Mouse (Mus musculus) T-cell, adult 2 months (primary cell): ENCODE results near the gene Tfap4.
"Not testable (repeated sequence)": the region's sequence is repeated elsewhere in the genome, so short reads cannot be mapped to it uniquely, and the experiment has no call there.

Experiments used
- DNase-seq: peaks from one replicate; pipeline ENCODE4 v3.0.0; 2022; ENCODE audit warnings: low spot score

Gene Tfap4

GRCm38 (mm10) chr16:4592909-4593875, 33.5 kb upstream of the Tfap4 start:
- DNase-seq, result peak; percentile 30

- no peak for DNase-seq
These were observed 30.6 kb upstream of the Tfap4 start for GRCm38 (mm10) chr16:4590236-4590635.

GRCm38 (mm10) chr16:4587516-4588210, 28.0 kb upstream of the Tfap4 start:
- no peak for DNase-seq

GRCm38 (mm10) chr16:4586531-4587123, 27.0 kb upstream of the Tfap4 start:
- DNase-seq, result peak; percentile 91

DNA sequence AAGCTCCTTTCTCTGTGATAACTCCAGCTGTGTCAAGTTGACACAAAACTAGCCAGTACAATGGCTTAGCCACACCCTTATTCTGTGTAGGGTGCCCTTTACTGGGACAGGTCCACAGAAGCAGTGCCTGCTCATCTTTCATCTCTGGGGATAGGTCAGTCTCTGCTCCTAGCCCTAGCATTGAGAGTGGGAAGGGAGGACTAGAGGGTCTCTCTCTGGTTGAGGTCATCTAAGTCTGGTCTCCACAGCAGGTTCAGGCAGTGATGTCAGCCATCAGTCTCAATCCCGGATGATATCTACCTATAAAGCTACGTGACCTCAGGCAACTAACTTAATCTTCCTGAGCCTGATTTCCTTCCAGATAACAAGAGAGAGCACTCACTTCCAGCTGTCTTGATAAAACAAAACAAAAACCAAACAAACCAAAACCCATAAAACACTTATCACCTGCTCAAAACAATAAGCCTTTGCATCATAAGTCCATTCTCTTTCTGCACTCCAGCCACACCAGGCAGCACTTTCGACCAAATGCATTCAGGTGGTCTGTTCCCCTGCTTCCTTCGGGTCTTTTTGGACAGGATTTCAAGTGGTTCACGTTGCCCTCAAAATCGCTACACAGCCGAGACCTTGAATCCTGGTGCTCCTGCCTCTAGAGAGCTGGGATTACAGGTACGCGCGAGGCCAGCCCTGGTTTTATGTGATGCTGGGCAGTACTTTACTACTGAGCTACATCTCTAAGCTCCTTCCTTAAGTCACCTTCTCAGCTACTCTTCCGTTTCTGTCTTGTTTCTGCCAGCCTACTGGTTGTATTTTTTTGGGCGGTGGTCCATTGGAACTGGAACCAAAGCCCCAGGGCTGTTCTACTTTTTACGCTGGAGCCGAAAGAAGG, 26.2 kb upstream of the Tfap4 start:
- DNase-seq, result no peak

DNA sequence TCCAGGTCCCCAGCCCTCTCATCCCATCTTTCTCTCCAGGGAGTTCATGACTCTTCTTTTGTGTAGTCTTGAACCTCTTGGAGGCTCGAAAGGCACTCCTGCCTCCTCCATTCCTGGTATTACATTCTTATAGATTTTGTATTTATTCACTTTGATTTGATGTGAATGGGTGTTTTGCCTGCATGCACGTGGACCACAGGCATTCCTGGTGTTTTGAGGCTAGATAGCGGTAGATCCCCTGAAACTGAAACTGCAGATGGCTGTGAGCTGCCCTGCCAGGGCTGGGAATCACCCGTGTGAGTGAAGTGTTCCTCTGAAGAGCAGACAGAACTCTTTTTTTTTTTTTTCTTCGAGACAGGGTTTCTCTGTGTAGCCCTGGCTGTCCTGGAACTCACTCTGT, 24.8 kb upstream of the Tfap4 start:
- no peak for DNase-seq

DNA sequence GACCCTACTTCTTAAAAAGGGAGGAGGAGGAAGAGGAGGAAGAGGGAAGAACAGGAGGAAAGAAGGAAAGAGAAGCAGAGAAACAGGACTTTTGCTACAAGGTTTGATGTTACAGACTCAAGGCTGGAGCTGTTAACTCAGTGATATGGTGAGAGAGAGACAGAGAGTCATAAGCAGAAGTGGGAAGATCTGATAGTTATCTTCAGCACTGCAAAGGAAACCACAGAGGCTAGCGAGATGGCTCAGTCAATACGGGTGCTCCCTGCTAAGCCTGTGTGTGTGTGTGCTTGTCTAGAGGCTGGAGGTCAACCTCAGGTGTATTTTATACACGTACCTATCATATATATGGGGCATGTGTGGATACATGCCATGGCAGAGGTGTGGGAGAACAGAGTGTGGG, 24.2 kb upstream of the Tfap4 start:
- DNase-seq, result peak; percentile 28

- DNase-seq, result not testable (repeated sequence)
These were observed 21.5 kb upstream of the Tfap4 start for GRCm38 (mm10) chr16:4581179-4581578.

DNA sequence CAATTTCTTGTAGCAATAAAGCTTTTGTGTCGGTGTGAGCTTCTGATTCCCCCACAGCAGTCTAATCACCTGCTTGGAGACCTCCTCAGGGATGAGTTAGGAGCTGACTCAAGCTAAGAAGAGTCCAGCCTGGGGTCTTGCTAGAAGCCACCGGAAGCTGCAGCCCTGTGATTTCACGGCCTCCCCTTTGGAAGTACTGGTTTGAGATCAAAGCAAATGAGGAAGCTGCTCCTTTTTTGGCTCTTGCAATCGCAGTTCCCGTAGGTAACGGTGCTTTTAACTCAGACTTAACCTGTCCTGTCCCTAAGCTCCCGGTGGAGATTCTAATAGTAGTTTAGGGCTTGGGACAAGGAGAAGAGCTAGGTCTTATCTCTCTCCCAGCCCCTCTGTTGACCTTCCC, 19.0 kb upstream of the Tfap4 start:
- DNase-seq, result no peak

DNA sequence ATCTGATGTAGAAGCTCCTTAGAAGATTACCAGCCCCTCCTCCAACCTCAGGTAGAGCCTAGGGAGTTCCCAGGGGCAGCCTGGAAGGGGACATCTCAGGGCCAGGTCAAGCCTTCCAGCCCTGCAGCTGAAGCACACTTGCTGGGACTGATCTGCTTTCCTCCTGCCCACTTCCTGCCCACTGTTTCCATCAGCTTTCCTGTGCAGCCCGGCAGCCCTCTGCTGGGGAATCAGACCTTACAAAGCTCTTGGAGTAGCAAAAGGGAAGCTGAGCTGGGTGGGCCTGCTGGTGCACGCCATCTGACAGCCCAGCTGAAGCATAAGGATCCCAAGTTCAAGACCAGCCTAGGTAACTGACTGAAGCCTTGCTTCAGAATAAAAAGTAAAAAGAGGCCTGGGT, 17.2 kb upstream of the Tfap4 start:
- DNase-seq, result no peak

GRCm38 (mm10) chr16:4576038-4576437, 16.4 kb upstream of the Tfap4 start:
- DNase-seq, result no peak

GRCm38 (mm10) chr16:4570737-4571136, 11.1 kb upstream of the Tfap4 start:
- DNase-seq, result no peak

- DNase-seq, result peak; percentile 72
These were observed 8.3 kb upstream of the Tfap4 start for GRCm38 (mm10) chr16:4567912-4568311.

GRCm38 (mm10) chr16:4560145-4560952, 695 bp upstream of the Tfap4 start:
- DNase-seq, result peak; percentile 63

DNA sequence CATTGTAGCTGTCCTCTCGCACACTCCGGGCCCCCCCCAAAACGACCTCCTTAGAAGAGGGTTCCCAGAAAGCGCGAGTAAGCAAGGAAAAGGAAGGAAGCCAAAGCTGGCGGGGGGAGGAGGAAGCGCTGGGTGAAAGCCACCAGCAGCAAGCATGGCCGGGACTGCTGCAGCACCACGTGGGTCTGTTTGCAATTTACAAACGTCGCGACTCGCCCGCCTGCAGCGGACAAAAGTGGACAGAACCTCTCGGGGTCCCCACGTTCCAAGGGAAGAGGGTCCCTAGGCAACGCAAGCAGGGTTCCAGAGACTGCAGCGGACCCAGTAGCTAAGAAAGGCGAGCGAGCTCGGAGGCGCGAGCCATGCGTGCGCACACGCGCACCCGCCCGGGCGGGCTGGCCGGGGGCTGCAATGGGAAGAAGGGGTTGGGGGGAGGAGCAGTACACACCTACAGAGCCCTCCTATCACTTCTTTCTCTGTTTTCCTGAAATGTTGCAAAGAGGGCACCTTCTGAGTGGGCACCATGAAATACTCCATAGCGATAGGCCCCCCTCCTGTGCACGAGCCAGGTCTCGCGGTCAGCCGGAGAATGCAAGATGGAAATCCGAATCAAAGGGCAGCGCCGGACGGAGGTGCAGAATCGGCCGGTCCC, 548 bp downstream of the Tfap4 start:
- peak; percentile 57 for DNase-seq

- DNase-seq, result peak; percentile 90
These were observed 1.2 kb downstream of the Tfap4 start for GRCm38 (mm10) chr16:4558384-4558979.

DNA sequence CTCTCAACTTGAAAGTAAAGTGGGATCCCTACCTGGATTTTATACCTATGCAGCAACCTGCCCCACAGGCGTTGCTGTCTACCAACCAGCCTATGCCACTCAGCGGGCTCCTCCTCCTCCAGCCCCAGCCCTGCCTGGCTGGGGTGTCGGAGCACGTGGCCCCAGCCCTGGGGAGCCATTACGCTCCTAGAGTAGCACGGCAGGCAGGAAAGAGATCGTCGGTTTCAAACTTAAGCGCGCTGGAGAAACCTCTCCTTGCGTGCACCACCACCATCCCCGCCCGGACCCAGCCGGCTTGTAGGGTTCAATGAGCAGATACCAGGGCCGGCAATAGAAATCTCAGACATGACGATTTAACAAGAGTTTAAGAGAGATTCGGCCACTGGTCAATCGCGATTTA, 1.7 kb downstream of the Tfap4 start:
- peak; percentile 78 for DNase-seq

DNA sequence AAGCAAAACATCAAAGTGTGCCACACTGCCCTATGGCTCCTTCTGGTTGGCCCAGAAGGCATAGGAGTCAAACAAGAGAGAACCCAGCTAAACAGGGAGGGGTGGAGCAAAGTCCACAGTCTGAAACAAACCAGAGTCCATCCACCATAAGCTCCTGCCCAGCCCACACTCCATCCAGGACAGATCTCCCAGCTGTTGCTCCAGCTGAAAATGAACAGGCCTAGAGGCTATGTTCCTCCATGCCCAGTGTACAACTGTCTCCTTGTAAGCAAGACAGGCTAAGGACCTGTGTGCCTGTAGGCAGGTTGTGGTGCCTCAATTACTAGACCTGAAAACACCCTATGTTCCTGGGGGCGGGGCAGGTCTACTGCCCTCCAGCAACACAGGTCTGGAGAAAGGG, 2.6 kb downstream of the Tfap4 start:
- no peak for DNase-seq

DNA sequence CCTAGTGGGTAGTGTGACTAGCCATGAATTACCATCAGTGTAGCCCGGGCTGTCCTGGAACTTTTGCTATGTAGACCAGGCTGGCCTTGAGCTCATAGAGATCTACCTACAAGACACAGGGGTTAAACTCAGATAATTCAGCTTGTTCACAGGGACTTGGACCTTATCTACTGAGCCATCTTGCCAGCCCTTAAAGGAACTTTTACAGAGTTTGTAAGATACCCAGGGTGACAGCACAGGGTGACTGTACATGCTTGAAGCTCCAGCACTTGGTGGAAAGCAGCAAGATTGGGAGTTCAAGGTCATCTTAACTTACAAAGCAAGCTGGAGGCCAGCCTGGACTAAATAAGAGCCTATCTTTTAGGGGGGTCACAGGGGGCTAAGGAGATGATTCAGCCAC, 4.1 kb downstream of the Tfap4 start:
- no peak for DNase-seq
